Mouse (Mus musculus): ENCODE results near the gene Kank3. TPM values are rescaled to one million over a fixed set of nuclear protein-coding genes. Genes with fewer than 3 reads are reported as not detected.
A peak's percentile ranks its signal among the peaks of the same experiment; 100 is the strongest.

The Kank3 gene
- polyA plus RNA-seq, 1 experiment from 2014 or later: 30.4 TPM

DNA sequence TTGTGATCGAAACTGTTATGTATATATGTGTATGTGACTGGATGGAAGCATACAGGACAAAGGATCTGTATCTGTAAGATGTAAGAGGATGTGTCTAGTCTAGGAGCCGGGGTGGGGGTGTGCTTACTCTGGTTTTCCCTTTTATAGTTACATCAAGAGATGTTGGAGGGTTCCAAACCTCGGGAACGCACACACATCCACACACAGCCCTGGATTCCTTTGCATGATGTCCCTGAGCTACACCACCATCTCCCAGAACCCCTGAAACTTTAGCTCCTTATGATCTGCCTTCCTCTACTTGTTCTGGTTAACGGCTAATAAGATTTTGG lies 30.4 kb upstream of the Kank3 start:
- 0 out of 2 replicates have a peak, but pooled peaks cover 2% of the 10 kb centered on the region for H3K4me1 ChIP-seq (replicated peaks; ENCODE audit: control insufficient read depth, insufficient read depth, low read length)
- ATAC-seq (replicated peaks; ENCODE audit: low FRiP score) (no peak), DNase-seq (ENCODE audit: low spot score) (no peak)
- H3K4me2 ChIP-seq (ENCODE audit: low read depth, low read length, severe bottlenecking): peak overlapping the region; percentile 21; the same call in 1 of the 2 replicates
- 84% methylated on average over 5 of the region's 5 CpGs for WGBS
- no peaks in the 10 kb centered on the region for H3K36me3 ChIP-seq (ENCODE audit: control insufficient read depth, insufficient read depth, low read length)
- no peak overlapping the region for H3K4me3 ChIP-seq (ENCODE audit: low read depth, low read length)
- H3K9me3 ChIP-seq (ENCODE audit: control insufficient read depth, low read length): no peaks in the 10 kb centered on the region
- no peaks in the 10 kb centered on the region for H3K27me3 ChIP-seq (ENCODE audit: control insufficient read depth, insufficient read depth, low read length)
- no peak overlapping the region for H3K27ac ChIP-seq (ENCODE audit: low read depth, low read length)
- no peak overlapping the region for H3K9ac ChIP-seq (ENCODE audit: low read length)

DNA sequence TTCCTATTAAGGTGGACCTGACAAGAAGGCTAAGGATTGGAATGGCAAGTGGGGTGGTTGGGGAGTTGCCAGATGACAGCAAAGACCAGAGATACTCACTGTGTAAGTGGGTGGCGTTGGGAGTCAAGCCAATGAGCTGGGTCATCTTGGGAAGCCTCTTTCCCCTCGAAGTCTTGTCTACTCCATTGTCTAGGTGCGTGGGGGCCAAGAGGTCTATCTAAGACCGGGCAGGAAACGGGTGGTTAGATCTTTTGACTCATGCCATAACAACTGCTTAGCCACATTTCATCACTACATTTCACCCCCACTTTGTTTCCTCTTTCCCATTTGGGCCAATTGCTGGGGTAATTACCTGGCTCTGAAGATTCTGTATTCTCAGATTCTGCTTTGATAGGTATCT lies 29.9 kb upstream of the Kank3 start:
- no peaks in the 10 kb centered on the region for H3K9me3 ChIP-seq (ENCODE audit: control insufficient read depth, low read length)
- 0 out of 2 replicates have a peak, but pooled peaks cover 2% of the 10 kb centered on the region for H3K4me1 ChIP-seq (replicated peaks; ENCODE audit: control insufficient read depth, insufficient read depth, low read length)
- no peak for ATAC-seq (replicated peaks; ENCODE audit: low FRiP score)
- H3K27me3 ChIP-seq (ENCODE audit: control insufficient read depth, insufficient read depth, low read length): no peaks in the 10 kb centered on the region
- DNase-seq (ENCODE audit: low spot score): no peak
- peak overlapping the region; percentile 91; the same call in 1 of the 2 replicates for H3K4me2 ChIP-seq (ENCODE audit: low read depth, low read length, severe bottlenecking)
- no peaks in the 10 kb centered on the region for H3K36me3 ChIP-seq (ENCODE audit: control insufficient read depth, insufficient read depth, low read length)
- H3K9ac ChIP-seq (ENCODE audit: low read length): peak overlapping the region; percentile 9; the same call in 1 of the 2 replicates
- 98% methylated on average over 5 of the region's 5 CpGs for WGBS
- no peak overlapping the region for H3K27ac ChIP-seq (ENCODE audit: low read depth, low read length)
- peak overlapping the region; percentile 46 for H3K4me3 ChIP-seq (ENCODE audit: low read depth, low read length)

DNA sequence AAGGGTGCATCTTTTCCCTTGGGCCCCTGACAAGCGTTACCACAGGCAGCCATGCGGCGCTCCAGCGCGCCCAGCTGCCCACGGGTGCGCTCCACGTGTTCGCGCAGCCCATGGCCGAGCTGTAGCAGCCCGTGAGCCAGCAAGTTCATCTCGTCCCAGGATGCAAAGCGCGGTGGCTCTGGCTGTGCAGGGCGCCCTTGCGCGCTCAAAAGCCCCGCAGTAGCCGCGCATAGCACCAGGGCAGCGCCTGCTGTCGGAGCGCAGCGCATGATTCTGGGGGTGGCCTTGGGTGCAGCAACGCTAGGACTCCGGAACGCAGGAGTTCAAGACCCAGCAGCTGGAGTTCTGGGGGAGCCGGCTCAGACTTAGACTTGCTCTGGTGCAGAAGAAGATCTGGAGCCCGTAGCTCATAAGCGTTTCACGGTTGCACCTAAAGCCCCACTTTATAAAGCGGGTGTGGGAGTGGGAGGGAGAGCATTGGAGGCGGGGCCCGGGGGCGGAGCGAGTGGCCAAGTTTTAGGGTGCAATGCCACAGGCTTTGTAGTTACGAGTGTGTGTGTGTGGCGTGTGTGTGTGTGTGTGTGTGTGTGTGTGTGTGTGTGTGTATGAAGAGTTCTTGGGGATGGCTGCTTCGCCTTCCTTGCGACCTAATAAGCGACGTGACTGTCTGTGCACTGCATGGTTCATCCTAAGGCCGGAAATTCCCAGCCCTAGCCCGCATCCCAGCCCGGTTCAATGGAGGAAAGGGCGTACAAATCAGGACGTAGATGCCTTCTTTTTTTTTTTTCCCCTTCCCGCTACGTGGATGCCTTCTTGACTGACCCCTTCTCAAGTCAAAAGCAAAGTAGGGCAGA lies 29.0 kb upstream of the Kank3 start, which contains the start of gene Angptl4:
TSS of gene Angptl4 (minus strand) at position 707 of the 854 bp plus-strand sequence.
- no peaks in the 10 kb centered on the region for H3K36me3 ChIP-seq (ENCODE audit: control insufficient read depth, insufficient read depth, low read length)
- 0 out of 2 replicates have a peak, but pooled peaks cover 2% of the 10 kb centered on the region for H3K4me1 ChIP-seq (replicated peaks; ENCODE audit: control insufficient read depth, insufficient read depth, low read length)
- no peak within 1 kb of the TSS for H3K27ac ChIP-seq (ENCODE audit: low read depth, low read length)
- H3K4me2 ChIP-seq (ENCODE audit: low read depth, low read length, severe bottlenecking): peak within 1 kb of the TSS; percentile 91
- WGBS: 2% methylated on average over 50 of the region's 50 CpGs
- H3K4me3 ChIP-seq (ENCODE audit: low read depth, low read length): peak within 1 kb of the TSS; percentile 46
- H3K9me3 ChIP-seq (ENCODE audit: control insufficient read depth, low read length): no peaks in the 10 kb centered on the region
- peak; percentile 83 for ATAC-seq (replicated peaks; ENCODE audit: low FRiP score)
- no peaks in the 10 kb centered on the region for H3K27me3 ChIP-seq (ENCODE audit: control insufficient read depth, insufficient read depth, low read length)
- H3K9ac ChIP-seq (ENCODE audit: low read length): peak within 1 kb of the TSS; percentile 63
- peak; percentile 83 for DNase-seq (ENCODE audit: low spot score)

DNA sequence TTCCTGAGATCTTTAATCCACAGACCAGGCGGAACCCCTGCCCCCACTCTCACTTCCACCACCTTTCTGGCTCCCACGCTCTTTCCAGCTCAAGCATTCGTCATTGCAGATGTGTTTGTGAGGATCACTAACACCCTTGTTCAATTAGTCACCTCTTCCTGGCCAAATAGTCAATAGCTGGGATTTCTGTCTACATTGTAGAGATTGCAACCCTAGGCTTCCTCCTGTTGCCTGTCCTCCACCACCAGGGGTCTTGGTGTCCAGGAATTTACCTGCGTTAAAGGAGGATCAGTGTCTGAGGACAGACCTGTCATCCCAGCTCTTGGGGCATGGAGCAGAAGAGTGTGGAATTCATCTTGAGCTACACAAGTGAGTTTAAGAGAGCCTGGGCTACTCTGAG lies 28.3 kb upstream of the Kank3 start:
- no peaks in the 10 kb centered on the region for H3K9me3 ChIP-seq (ENCODE audit: control insufficient read depth, low read length)
- no peak for ATAC-seq (replicated peaks; ENCODE audit: low FRiP score)
- no peaks in the 10 kb centered on the region for H3K36me3 ChIP-seq (ENCODE audit: control insufficient read depth, insufficient read depth, low read length)
- 37% methylated on average over 4 of the region's 4 CpGs for WGBS
- DNase-seq (ENCODE audit: low spot score): no peak
- H3K27ac ChIP-seq (ENCODE audit: low read depth, low read length): no peak overlapping the region
- H3K27me3 ChIP-seq (ENCODE audit: control insufficient read depth, insufficient read depth, low read length): no peaks in the 10 kb centered on the region
- 0 out of 2 replicates have a peak, but pooled peaks cover 2% of the 10 kb centered on the region for H3K4me1 ChIP-seq (replicated peaks; ENCODE audit: control insufficient read depth, insufficient read depth, low read length)
- peak overlapping the region; percentile 91 for H3K4me2 ChIP-seq (ENCODE audit: low read depth, low read length, severe bottlenecking)
- H3K9ac ChIP-seq (ENCODE audit: low read length): peak overlapping the region; percentile 63
- H3K4me3 ChIP-seq (ENCODE audit: low read depth, low read length): peak overlapping the region; percentile 46

DNA sequence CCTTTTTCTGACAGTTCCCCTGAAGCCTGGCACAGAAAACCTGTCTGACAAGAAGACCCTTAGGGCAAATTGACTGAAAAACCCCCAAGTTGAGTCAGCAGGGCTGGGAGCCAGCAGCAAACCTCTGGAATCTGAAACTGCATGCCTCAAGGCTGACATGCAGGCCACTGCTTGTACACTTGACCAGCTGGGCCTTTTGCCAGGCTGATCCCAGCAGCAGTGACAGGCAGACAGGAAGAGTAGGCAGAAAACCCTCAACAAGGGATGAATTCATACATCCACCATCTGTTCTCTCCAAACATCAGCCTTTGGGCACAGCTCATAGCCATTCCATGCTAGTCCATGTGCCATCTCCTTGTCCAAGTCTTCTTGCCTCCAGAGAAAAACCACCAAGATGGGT lies 26.9 kb upstream of the Kank3 start:
- DNase-seq (ENCODE audit: low spot score) (no peak), ATAC-seq (replicated peaks; ENCODE audit: low FRiP score) (no peak)
- Histone ChIP-seq H3K36me3 (ENCODE audit: control insufficient read depth, insufficient read depth, low read length) (no peaks in the 10 kb centered on the region), H3K4me2 (ENCODE audit: low read depth, low read length, severe bottlenecking) (no peak overlapping the region), H3K27ac (ENCODE audit: low read depth, low read length) (no peak overlapping the region), H3K9ac (ENCODE audit: low read length) (no peak overlapping the region), H3K4me1 (replicated peaks; ENCODE audit: control insufficient read depth, insufficient read depth, low read length) (0 out of 2 replicates have a peak, but pooled peaks cover 2% of the 10 kb centered on the region), H3K9me3 (ENCODE audit: control insufficient read depth, low read length) (no peaks in the 10 kb centered on the region), H3K27me3 (ENCODE audit: control insufficient read depth, insufficient read depth, low read length) (no peaks in the 10 kb centered on the region), H3K4me3 (ENCODE audit: low read depth, low read length) (no peak overlapping the region)

DNA sequence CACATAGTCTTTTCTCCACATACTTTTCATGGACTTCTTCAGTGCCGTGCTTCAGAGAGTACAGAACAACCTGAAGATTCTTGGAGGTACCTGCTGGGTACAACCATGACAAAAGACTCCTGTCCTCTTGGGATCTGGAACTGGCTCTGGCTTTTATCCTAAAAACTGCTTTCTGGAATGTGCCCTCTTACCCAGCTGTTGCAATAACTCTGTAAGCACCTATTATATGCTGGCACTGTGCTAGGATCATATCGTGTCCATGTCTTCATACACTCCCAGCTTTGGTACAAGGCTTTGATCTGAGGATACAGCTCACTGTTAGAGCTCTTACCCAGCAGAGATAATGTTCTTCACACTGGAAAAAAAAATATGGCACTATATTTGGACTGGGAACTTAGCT lies 25.4 kb upstream of the Kank3 start:
- H3K9me3 ChIP-seq (ENCODE audit: control insufficient read depth, low read length): no peaks in the 10 kb centered on the region
- H3K4me1 ChIP-seq (replicated peaks; ENCODE audit: control insufficient read depth, insufficient read depth, low read length): 0 out of 2 replicates have a peak, but pooled peaks cover 2% of the 10 kb centered on the region
- H3K9ac ChIP-seq (ENCODE audit: low read length): no peak overlapping the region
- ATAC-seq (replicated peaks; ENCODE audit: low FRiP score) (no peak), DNase-seq (ENCODE audit: low spot score) (no peak)
- WGBS: 98% methylated on average over 2 of the region's 2 CpGs
- no peak overlapping the region for H3K4me3 ChIP-seq (ENCODE audit: low read depth, low read length)
- H3K36me3 ChIP-seq (ENCODE audit: control insufficient read depth, insufficient read depth, low read length): no peaks in the 10 kb centered on the region
- H3K27ac ChIP-seq (ENCODE audit: low read depth, low read length): no peak overlapping the region
- H3K27me3 ChIP-seq (ENCODE audit: control insufficient read depth, insufficient read depth, low read length): no peaks in the 10 kb centered on the region
- H3K4me2 ChIP-seq (ENCODE audit: low read depth, low read length, severe bottlenecking): no peak overlapping the region

DNA sequence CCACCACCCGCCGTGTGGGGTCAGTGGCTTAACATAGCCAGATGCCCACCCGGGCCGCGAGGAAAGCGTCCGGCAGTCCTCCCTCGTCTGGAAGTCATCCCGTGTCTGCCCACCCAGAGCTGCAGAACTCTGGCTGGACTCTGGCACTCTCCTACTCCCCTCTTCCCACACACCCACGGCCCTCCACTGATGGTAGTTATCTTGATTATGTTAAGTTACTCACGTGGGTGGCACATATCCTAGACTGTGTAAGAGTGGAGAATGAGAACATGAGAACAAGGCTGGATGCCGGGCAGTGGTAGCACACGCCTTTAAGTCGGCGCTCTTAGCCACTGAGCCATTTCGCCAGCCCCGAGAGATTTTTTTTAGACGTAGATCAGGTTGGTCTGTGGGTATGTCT lies 23.9 kb upstream of the Kank3 start:
- Histone ChIP-seq H3K4me2 (ENCODE audit: low read depth, low read length, severe bottlenecking) (no peak overlapping the region), H3K36me3 (ENCODE audit: control insufficient read depth, insufficient read depth, low read length) (no peaks in the 10 kb centered on the region), H3K4me1 (replicated peaks; ENCODE audit: control insufficient read depth, insufficient read depth, low read length) (0 out of 2 replicates have a peak, but pooled peaks cover 2% of the 10 kb centered on the region), H3K9ac (ENCODE audit: low read length) (no peak overlapping the region), H3K4me3 (ENCODE audit: low read depth, low read length) (no peak overlapping the region), H3K9me3 (ENCODE audit: control insufficient read depth, low read length) (no peaks in the 10 kb centered on the region), H3K27ac (ENCODE audit: low read depth, low read length) (no peak overlapping the region), H3K27me3 (ENCODE audit: control insufficient read depth, insufficient read depth, low read length) (no peaks in the 10 kb centered on the region)
- no peak for ATAC-seq (replicated peaks; ENCODE audit: low FRiP score)
- WGBS: 87% methylated on average over 18 of the region's 18 CpGs
- no peak for DNase-seq (ENCODE audit: low spot score)

DNA sequence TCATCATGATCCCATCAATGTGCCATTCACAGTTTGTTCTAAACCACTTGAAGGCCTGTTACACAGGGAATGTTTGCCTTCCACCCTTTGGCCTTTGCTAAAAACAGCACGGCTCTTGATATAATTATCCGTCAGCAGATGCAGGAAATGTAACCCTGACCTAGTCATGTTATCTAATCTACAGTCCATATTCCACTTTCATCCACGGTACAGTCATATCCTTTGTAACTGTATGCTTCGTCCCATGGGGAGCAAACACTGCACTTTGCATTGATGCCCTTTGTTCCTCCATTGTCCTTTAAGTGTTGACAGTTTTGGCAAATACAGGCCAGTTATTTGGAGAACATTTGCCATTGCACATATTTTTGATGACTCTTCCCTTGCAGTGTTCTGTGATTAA lies 21.6 kb upstream of the Kank3 start:
- no peaks in the 10 kb centered on the region for H3K4me1 ChIP-seq (replicated peaks; ENCODE audit: control insufficient read depth, insufficient read depth, low read length)
- no peak for ATAC-seq (replicated peaks; ENCODE audit: low FRiP score)
- no peak overlapping the region for H3K4me2 ChIP-seq (ENCODE audit: low read depth, low read length, severe bottlenecking)
- H3K36me3 ChIP-seq (ENCODE audit: control insufficient read depth, insufficient read depth, low read length): no peaks in the 10 kb centered on the region
- no peak overlapping the region for H3K4me3 ChIP-seq (ENCODE audit: low read depth, low read length)
- 88% methylated on average over 4 of the region's 4 CpGs for WGBS
- no peaks in the 10 kb centered on the region for H3K27me3 ChIP-seq (ENCODE audit: control insufficient read depth, insufficient read depth, low read length)
- H3K9ac ChIP-seq (ENCODE audit: low read length): no peak overlapping the region
- H3K9me3 ChIP-seq (ENCODE audit: control insufficient read depth, low read length): no peaks in the 10 kb centered on the region
- H3K27ac ChIP-seq (ENCODE audit: low read depth, low read length): no peak overlapping the region
- DNase-seq (ENCODE audit: low spot score): no peak

DNA sequence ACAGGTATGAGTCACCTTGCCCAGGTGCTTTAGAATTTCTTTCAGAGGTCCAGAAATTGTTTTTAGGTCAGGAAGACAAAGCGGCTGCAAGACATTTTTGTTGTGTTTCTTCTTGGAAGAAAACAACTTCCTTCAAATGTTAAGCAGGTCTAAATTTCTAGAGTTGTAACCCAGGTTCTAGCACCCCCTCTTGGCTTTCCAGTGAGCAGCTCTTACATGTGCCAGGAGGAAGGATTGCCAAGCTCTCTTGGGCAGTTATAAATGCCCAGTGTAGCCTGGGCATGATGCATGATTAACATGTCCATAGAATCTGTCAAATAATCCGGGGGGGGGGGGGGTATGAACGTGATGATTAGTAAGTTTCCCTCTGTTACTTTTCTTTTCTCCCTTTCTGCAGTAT lies 12.0 kb upstream of the Kank3 start:
- H3K27ac ChIP-seq (ENCODE audit: low read depth, low read length): no peak overlapping the region
- H3K27me3 ChIP-seq (ENCODE audit: control insufficient read depth, insufficient read depth, low read length): no peaks in the 10 kb centered on the region
- 47% methylated on average over 3 of the region's 3 CpGs for WGBS
- no peak for ATAC-seq (replicated peaks; ENCODE audit: low FRiP score)
- no peak overlapping the region for H3K9ac ChIP-seq (ENCODE audit: low read length)
- H3K36me3 ChIP-seq (ENCODE audit: control insufficient read depth, insufficient read depth, low read length): no peaks in the 10 kb centered on the region
- H3K9me3 ChIP-seq (ENCODE audit: control insufficient read depth, low read length): no peaks in the 10 kb centered on the region
- H3K4me2 ChIP-seq (ENCODE audit: low read depth, low read length, severe bottlenecking): no peak overlapping the region
- H3K4me3 ChIP-seq (ENCODE audit: low read depth, low read length): no peak overlapping the region
- DNase-seq (ENCODE audit: low spot score): no peak
- no peaks in the 10 kb centered on the region for H3K4me1 ChIP-seq (replicated peaks; ENCODE audit: control insufficient read depth, insufficient read depth, low read length)
